Mouse (Mus musculus) erythroblast, embryonic 14.5 days (primary cell): ENCODE measurements around the gene Iqck.

Experiments
- GATA1 ChIP-seq: IDR thresholded peaks from 2 replicates; pipeline ENCODE4 v1.6.1; 2012; ENCODE audit warnings: low read length, inconsistent platforms, mixed read lengths
- TAL1 ChIP-seq: IDR thresholded peaks from 3 replicates; pipeline ENCODE4 v1.6.1; 2012; ENCODE audit warnings: low read length, inconsistent platforms, mixed read lengths

DNA sequence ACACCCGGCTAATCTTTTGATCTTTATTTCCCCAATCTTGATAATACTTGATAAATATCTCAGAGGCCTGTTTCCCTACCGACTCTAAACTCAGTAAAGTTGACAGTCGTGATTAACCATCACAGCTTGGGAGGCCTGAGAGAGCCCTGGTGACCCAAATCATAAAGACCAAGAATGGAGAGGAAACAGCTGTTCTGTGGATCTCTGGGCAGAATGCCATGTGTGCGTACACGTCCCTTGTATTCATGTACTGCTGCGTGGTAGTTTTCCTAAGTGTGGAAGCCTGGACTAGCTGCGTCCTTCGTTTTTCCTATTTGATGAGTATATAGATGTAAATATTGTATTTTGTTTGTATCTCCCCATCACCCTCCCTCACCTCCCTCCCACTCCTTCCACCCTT is 47.7 kb upstream of the Iqck start:
- TF ChIP-seq GATA1 (no peak), TAL1 (no peak)
